Mouse (Mus musculus) neural tube, embryonic 10.5 days (tissue): ENCODE results near the gene Mctp2.
A peak's percentile ranks its signal among the peaks of the same experiment; 100 is the strongest.
"Not testable (repeated sequence)": the region's sequence is repeated elsewhere in the genome, so short reads cannot be mapped to it uniquely, and the experiment has no call there.

Experiments used
- DNase-seq: peaks from one replicate; pipeline ENCODE4 v3.0.0-alpha.2; 2017; ENCODE audit warnings: low spot score; ENCODE audit errors: extremely low spot score

Mctp2 gene

DNA sequence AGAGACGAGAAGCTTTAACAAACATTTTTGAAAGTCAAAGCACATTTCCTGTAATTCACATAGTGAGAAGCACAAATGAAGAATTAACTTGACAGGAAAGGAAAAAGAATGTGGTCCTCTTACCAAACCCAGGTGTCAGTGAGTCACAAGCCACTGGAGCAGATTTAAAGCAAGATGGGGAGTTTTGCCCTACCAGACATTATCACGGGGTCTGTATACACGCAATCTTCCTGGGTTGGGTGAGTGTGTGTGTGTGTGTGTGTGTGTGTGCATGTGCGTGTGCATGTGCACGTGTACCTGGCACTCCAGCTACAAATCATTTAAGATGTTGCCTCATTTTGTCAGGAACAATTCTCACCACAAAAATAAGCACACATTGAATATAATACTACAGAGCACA, 30.9 kb downstream of the Mctp2 start:
- no peak for DNase-seq

DNA sequence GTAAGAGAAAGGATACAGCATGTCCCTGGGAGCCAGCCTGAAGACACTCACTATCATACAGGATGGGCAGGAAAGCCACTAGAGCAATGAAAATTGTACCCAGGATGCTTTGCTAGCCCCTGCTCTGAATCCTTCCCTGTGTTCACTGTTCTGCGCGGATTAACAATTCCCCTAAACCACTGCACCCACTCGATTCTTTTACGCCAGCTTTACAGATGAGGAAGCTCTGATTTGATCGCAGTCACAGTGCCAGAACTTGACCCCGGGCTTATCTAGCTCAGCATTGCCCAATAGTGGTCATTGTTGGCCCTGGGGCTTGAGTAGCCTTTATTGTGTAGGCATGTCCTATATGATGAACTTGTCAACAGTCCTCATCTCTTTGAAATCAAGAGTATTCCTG, 34.9 kb downstream of the Mctp2 start:
- no peak for DNase-seq

DNA sequence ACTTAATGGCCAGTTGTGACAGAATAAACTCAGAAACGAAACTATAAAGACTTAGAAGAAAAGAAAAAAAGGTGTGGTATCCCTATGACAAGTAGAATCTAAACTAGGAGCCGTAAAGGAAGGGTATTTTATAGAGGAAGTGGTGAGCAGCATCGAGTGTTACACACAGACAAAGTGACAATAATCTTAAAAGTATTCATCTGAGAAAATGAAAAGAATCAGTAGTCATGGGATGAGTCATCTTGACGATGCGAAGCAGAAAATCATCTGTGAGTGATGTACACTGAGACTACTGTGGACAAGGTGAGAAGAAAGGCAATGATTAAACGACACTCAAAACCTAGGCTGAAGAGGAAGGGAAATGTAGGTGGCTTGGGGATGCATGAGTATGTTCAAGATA, 36.4 kb downstream of the Mctp2 start:
- DNase-seq, result no peak

DNA sequence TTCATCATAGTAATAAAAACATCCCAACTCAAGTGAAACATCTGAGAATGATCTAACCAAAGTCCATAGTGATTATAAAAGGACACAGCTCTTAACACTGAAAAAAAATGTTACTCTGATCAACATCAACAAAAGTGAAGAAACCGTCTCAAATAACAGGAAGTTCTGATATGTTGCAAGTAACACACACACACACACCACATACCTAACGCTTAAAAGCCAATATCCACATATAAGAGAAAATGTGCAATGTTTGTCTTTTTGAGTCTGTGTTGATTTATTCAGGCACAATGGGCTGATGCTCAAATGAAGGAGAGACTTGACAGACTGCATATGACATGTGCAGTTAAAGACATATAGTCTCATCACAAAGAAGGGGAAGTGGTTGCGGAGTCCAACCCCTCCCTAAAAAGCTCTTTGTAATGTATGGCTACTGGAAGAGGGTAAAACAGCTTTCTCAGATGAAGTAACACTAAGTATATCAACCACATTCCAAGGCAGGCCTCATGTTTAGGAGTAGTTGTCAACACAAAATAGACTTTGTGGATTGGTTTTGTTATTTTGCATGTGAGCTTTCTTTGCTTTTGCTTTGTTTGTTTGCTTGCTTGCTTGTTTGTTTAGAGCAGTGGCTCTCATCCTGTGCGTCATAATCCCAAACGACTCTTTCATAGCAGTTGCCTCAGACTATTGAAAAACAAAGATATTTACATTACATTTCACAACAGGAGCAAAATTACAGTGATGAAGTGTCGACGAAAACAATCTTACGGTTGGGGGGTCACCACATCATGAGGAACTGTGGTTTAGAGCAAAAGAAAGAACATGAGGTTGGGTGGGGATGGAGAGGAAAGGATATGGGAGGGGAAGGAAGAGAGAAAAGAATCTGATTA, 45.4 kb downstream of the Mctp2 start:
- no peak for DNase-seq

DNA sequence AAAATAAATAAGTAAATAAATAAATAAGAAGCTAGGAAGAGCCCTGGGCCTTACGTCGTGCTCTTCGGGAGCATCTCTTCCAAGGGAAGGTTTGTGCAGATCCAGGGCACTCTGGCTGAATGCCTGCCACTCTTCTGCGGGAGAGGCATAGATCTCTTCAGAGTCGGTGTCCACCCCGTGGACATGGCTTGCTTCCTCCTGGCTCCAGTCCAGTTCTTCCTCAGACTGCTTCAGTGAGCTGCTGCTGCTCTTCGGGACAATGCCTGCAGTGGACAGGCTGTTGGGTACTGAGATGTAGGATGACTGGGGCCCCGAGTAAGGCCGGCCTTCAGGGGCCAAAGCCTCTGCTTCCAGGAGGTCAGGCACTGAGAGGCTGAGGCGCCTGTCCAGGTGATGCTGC, 47.4 kb downstream of the Mctp2 start:
- no peak for DNase-seq

DNA sequence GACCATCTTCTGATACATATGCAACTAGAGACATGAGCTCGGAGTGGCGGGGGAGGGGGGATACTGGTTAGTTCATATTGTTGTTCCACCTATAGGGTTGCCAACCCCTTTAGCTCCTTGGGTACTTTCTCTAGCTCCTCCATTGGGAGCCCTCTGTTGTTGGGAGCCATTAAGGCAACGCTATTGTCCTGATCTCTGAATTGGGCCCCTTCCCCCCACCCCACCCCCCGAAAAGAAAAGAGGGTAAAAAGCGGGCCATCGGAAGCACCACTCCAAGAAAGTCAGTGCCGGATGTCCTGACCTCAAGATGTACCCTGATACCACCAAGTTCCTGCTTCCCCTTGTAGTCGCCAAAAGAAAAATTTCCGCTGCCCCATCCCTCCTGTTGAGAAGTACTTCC, 56.1 kb downstream of the Mctp2 start:
- DNase-seq, result not testable (repeated sequence)

DNA sequence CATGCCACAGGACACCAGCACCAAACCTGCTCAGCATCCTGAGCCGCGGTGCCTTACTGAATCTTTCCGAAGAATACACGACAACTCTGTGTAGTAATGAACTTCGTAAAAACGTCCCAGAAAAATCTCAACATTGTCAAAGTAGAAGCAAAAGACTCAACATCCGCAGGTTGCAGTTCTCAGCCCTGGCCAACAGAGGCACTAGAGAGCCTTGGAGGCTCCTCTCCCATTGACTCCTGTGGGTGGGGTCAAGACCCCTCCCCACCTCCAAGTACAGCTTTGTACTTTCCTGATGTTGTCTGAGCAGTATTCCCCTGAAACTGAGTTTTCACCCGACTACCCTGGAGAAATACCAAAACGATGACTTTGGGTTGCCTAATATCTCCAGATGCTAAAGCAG, 65.1 kb downstream of the Mctp2 start:
- no peak for DNase-seq

DNA sequence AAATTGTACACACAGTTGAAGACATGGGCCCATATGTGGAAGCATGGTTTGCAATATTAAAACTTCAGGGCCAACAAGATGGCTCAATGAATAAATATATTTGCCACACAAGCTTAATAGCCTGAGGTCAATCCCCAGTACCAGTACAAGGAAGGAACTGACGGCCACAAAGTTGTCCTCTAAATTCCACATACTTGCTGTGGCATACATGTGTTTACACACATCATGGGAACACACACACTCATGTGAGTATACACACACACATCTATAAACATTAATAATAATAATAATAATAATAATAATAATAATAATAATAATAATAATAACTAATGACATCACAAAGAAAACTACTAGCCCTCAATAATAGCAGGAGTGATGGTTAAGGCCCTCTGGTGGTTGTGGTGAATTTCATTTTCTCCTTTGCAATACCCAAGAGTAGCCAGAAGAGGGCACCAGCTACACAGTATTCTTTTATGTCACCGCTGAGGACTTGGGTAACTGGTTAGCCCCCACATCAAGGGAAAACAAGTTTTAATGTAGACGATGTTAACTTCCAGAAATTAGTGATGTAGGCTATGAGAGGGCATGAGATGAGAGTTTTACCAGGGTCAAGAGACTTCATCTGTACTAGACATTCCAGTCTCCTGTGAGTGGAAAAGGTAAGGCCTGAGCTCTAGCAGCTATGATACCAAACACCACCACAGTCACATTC, 66.5 kb downstream of the Mctp2 start:
- DNase-seq, result peak; percentile 47

DNA sequence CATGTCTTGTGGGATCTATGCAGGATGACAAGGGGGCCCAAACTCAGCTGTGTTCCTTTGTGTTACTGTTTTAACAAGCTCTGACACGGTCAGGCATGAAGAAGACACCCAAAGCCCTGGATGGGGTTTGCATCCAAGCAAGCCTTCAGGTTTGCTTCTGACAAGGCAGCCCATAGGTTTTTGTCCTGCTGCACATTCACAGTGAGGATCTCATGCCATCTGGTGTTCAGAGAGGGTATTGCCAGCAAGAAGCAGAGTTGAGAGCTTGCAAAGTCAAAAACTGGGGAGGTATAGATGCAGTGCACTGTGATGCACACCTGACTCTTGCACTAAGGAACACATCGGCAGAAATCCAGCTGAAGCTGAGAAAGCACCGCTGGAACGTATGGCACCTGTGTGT, 67.8 kb downstream of the Mctp2 start:
- DNase-seq, result peak; percentile 67

DNA sequence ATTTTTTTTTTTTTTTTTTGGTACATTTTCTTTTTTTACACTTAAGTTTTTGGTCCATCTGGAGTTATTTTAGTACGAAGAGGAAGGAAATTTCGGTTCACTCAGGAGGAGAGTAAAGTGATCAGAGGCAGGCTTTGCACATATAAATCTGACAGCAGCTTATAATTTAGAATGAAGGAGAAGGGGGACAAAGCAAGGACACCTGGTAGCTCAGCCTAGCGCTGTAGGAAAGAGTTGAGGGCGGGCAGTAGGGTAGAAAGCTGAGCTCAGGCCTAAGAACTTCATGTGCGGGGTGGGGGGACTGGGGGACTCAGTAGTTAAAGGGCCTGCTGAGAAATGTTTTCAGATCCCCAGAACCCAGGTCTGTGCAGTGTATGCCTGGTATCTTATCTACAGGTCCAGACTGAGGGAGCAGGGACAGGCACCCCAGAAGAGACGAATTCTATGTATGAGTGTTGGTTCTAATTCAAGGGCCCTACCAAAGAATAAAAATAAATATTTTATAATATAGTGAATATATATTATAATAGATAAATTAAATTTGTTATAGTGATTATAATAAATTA, 71.9 kb downstream of the Mctp2 start:
- no peak for DNase-seq

DNA sequence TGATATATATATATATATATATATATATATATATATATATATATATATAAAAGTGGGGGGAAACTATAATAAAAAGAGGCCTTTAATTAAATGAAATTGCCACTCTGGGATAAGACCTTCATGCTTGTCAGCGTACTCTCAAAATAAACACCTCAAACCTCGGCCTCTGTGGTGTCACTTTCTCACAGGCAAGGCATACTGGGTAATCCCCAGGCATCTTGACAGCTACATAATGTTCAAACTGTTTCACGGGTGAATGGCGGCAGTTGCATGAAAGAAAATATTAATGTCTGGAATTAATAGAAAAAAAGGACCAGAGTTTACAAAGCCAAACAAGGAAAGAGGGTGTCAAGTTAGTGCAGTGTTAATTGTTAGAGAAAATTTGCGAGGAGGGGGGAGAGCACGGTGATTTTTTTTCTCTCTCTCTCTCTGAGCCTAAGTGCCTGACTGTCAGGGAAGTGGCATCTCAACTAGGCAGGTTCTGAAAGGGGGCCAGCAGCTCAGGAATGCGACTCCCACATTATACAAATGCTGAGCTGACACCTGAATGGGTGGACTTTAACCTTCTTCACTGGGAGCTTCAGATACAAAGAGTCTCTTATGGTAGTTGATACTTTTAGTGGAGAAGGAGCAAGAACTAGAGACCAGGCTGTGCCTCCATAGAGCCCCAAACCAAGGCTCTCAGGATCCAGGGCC, 75.1 kb downstream of the Mctp2 start:
- no peak for DNase-seq

DNA sequence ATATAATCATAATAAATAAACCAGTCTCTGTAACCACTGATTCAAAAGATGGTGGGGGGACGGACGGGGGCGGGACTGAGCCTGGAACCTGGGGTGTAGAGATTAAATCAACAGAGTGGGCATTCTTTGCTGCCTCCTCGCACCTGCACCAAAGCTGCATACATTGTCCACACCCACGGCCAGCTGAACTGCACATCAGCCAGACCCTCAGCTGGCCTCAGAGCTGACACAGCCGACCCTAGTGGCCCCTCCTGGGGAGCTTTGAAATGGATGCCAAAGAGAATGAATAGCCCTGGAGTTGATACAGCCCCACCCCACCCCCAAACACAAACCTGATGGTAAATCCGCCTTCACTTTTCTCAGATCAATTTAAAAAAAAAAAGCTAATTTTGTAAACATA, 76.5 kb downstream of the Mctp2 start:
- DNase-seq, result no peak

DNA sequence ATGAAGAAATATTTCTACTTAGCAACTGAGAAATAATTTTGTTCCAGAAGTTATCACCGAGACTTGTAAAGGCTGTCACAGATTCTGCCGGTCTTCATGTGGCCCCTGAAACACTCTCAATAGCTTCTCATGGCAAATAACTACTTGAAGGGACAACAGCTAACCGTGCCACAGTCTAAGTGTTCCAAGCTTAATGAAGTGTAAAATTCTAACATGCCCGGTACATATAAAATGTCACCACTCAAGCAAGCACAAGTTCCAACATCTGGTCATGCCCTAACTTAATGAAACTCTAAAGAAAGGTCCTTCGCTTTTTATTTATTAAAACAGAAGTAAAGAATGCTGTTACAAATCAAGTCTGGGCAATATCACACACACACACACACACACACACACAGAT, 82.8 kb downstream of the Mctp2 start:
- no peak for DNase-seq

DNA sequence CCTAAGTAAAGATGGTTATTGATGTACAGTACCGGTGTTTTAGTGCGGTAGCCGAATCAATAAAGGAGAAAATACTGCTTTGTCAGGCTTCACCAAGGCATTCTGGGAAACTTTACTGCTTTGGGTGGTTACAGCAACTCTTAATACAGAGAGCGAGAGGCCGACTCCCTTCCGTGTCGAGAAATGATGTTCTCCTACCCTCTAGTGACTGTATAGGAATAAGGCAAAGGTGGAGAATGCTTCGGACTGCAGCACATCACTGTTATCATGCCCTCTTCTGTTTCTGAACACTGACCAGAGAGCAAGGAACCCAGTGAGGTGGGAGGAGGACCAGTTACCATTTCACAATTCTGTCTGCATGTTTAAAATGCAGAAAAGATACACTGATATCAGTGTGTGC, 83.9 kb downstream of the Mctp2 start:
- no peak for DNase-seq

DNA sequence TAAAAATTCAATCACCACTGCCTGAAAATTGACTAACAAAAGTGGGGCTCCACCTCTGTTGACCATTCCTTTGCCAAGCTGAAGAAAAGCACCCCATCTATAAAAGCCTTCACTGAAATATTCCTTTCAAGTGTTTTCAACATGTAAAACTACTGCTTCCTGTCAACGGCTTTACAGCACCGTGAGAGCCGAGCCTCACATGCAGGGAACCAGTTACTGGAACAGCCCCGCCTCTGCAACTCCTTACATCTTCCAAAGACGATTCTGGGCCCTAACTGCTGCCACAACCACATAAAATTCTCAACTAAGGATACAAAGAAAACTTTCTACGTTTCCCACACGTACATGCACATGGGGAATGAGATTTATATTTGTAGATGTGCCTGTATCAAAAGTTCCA, 88.4 kb downstream of the Mctp2 start:
- no peak for DNase-seq

DNA sequence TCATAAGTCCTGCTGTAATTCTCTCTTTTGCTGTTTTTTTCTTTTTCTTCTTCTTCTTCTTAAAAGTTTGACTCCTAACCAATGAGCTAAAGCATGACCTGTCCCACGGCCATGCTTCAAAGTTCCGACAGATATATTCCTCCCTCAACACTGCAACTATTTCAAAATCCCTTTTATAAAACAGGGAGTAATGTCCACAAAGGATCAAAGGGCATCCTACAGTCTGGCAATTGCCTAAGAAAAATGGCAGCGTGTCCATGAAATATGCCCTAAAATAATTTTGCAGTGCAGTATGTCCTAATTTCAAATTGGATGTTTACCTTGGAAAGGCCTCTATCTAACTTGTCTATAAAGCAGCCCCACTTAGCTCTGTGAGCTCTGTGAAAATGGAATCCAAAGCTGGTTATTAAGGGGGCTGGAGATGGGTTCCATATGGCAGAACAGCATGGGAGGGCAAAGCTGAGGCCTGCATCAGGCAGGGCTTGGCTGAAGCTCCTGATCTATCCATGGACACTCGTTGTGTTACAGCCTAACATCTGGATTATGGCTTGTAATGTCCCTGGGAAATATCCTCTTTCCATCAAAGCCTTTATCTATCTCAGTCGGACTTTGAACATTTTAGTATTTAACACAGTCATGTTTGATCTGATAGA, 90.7 kb downstream of the Mctp2 start:
- peak; percentile 39 for DNase-seq

DNA sequence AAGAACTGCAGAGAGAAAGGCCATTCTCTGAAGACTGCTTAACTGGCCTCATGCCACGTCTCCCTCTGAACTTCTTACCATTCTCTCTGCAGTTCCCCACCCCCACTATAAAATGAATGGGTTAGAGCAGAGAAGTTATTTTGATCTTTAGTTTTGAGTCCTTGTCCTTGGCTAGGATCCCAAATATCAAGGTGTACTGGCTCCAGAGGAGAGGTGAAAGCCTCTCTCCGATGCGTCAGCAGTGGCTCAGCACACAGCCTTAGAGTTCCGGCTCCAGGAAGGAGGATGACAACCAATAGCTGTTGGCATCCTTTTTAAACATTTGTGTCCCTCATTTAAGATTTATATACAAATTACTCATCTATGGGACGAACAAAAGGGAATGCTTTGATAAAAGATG, 96.2 kb downstream of the Mctp2 start:
- DNase-seq, result no peak

DNA sequence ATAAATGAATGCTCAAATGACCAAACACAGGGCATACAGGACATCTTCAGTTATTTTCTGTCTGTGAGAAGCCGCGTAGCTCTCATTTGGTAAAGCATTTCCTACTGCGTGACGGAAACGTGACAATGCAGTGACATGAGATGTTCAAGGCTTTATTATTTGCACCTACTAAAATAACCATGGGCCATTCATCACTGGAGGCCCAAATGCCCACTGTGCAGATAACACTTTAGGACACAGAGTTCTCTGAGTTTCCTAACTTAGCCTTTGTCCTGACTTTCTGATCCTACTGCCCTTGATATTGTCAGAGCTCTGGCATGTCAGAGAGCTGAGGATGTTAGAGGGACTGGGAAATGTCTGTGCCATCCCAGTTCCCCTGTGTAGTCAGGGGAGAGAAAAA, 97.1 kb downstream of the Mctp2 start:
- DNase-seq, result no peak

DNA sequence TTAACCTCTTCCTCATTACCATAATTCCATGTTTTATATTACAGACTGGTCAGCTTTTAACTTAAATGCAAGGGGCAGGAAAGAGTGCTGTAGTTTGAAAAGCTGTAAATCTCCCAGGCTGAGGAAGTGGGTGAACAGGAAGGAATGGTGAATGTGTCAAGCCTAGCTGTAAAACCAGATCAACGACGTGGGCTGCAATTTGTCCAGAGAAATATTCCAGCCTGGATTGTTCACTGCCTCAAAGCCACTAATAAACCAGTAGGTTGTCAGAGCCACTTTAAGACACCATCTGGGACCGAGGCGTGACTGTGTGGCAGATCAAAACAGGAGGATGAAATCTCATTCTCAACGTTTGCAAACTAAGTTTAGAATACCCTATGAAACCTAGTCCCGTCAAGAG, 99.6 kb downstream of the Mctp2 start:
- no peak for DNase-seq

DNA sequence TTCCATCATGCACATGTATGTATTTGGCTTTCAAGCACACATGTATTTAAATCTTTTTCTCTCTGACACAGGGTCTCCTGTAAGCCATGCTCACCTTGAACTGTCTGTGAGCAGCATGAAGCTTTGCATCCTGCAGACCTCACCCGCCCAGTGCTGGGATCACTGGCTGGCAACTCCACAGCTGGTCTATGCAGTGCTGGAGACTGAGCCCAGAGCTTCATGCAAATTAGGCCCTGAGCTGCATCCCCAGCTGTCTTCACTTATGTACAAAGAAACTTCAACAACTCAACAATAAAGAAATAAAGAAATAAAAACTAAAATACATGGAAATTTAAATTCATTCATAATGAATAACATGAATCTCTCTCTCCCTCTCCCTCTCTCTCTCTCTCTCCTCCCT, 110.7 kb downstream of the Mctp2 start:
- no peak for DNase-seq

DNA sequence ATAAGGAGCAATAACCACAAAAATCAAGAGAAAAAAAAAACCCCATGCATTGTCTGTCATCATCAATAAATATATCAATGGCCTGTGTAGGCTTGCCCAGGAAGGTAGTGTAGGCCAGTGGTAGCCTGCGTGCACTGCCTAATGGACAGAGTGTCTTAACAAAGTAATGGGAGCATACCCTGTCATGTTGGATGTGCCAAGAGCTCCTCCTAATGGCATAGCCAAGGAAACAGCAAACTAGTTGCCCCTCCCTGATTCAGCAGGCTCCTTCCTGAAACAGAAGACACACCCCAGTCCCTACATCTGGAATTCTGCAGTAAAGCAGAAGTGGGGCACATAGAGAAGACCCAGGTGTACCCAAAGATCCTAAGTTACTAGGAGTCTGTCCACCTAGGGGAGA, 113.1 kb downstream of the Mctp2 start:
- no peak for DNase-seq

DNA sequence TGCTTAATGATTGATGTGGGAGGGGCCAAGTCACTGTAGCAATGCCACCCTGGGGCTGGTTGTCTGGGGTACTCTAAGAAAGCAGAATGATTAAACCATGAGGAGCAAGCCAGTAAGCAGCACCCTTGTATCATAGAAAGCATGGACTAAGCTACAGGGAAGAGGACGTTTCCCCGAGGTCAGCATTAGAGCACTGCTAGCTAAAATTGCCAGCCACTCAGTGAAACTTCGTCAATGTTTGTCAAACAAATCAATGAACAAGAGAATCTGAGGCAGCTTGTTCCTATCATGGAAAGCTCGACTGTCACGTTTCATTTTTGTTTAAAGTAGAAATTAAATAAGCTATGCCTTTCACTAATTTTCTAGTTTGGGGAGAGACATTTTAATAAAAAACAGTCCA, 124.8 kb downstream of the Mctp2 start:
- no peak for DNase-seq
